Mouse (Mus musculus) embryonic stem cell, embryonic (primary cell): Measurements from ENCODE around the gene Trim7.
"Not testable (repeated sequence)": the region's sequence is repeated elsewhere in the genome, so short reads cannot be mapped to it uniquely, and the experiment has no call there.

Source experiments
- CTCF ChIA-PET, 4 experiments: fragments of 300-600 bp in 2 of 4; fragments of 350-600 bp in 2 of 4; sonication (Branson Sonifier 250); formaldehyde crosslinking; loops; one replicate each; lab custom pipeline; 2022; ENCODE audit warnings: inconsistent platforms in 2 of 4; lab: Charles Lee
- POLR2A ChIA-PET, 4 experiments: fragments of 300-600 bp in 2 of 4; fragments of 350-600 bp in 2 of 4; sonication (Branson Sonifier 250); formaldehyde crosslinking; loops; one replicate each; lab custom pipeline; 2022; ENCODE audit warnings: antibody characterized with exemption in 4 of 4, inconsistent platforms in 1 of 4; lab: Charles Lee

The Trim7 gene

GRCm38 (mm10) chr11:48871817-48872541 lies 46.0 kb downstream of the Trim7 start:
- ChIA-PET CTCF (interaction anchor here in 2 of 4 experiments (0.6 to 1.6 kb wide), 9 partner anchors 11 to 1284 kb away, joined by 3 to 4 read pairs (median 3); no protein-coding TSS in a partner anchor), POLR2A (interaction anchor here in 2 of 4 experiments (0.5 to 1.2 kb wide), 5 partner anchors 8 to 229 kb away, joined by 3 read pairs; partner anchors contain the start of gene Rack1 (in 1 of the 2))

- ChIA-PET POLR2A (interaction anchor here in 2 of 4 experiments (0.5 to 1.2 kb wide), 4 partner anchors 7 to 228 kb away, joined by 3 read pairs; partner anchors contain the start of gene Rack1 (in 1 of the 2)), CTCF (interaction anchor here in 2 of 4 experiments (0.9 to 1.5 kb wide), 5 partner anchors 14 to 236 kb away, joined by 3 to 4 read pairs (median 3); no protein-coding TSS in a partner anchor)
Measured at GRCm38 (mm10) chr11:48872695-48873300, 46.9 kb downstream of the Trim7 start.

GRCm38 (mm10) chr11:48873591-48874290 lies 47.8 kb downstream of the Trim7 start:
- ChIA-PET CTCF (interaction anchor here in 3 of 4 experiments (0.6 to 1.8 kb wide), 7 partner anchors 19 to 537 kb away, joined by 3 to 19 read pairs (median 4); no protein-coding TSS in a partner anchor), POLR2A (no interaction called here)

- CTCF ChIA-PET: interaction anchor here (0.6 to 1.8 kb wide), 22 partner anchors 11 to 536 kb away, joined by 3 to 19 read pairs (median 3); no protein-coding TSS in a partner anchor
- POLR2A ChIA-PET: interaction anchor here in 2 of 4 experiments (0.7 to 0.8 kb wide), 2 partner anchors 74 to 1469 kb away, joined by 3 to 5 read pairs; partner anchors contain the start of gene Rack1 (in 1 of the 2)
Measured at GRCm38 (mm10) chr11:48874465-48874864, 48.5 kb downstream of the Trim7 start.

GRCm38 (mm10) chr11:48875343-48875837 lies 49.5 kb downstream of the Trim7 start:
- CTCF ChIA-PET: interaction anchor here in 3 of 4 experiments (0.6 to 1.8 kb wide), 13 partner anchors 11 to 923 kb away, joined by 3 to 19 read pairs (median 3); no protein-coding TSS in a partner anchor
- POLR2A ChIA-PET: interaction anchor here in 1 of 4 experiments (0.8 kb wide), 1 partner anchor 1468 kb away, joined by 5 read pairs; no protein-coding TSS in a partner anchor

- ChIA-PET CTCF (interaction anchor here in 1 of 4 experiments (0.8 kb wide), 1 partner anchor 231 kb away, joined by 4 read pairs; no protein-coding TSS in a partner anchor), POLR2A (no interaction called here)
Measured at GRCm38 (mm10) chr11:48876680-48877079, 50.7 kb downstream of the Trim7 start.

GRCm38 (mm10) chr11:48898812-48899431 lies 73.0 kb downstream of the Trim7 start:
- ChIA-PET CTCF (no interaction called here), POLR2A (no interaction called here)

GRCm38 (mm10) chr11:48900654-48901566 lies 75.0 kb downstream of the Trim7 start:
- CTCF ChIA-PET, POLR2A ChIA-PET: not testable (repeated sequence)

- POLR2A ChIA-PET: not testable (repeated sequence)
Measured at GRCm38 (mm10) chr11:48901567-48901930, 75.6 kb downstream of the Trim7 start.

More at GRCm38 (mm10) chr11:48901567-48901930, 75.6 kb downstream of the Trim7 start:
- CTCF ChIA-PET: not testable (repeated sequence)
